Mouse (Mus musculus): ENCODE measurements around the gene Vmn1r32.

- TF ChIP-seq CTCF (IDR thresholded peaks at IDR 0.05; ENCODE audit: extremely low read depth, insufficient read depth, low read length) (no peak), POLR2A (IDR thresholded peaks at IDR 0.05; ENCODE audit: extremely low read depth, insufficient read depth, low read length) (no peak)
Measured at GRCm38 (mm10) chr6:66516368-66516767, 43.5 kb downstream of the Vmn1r32 start.
